Mouse (Mus musculus): Measurements from ENCODE around the gene Camta1.
"Not testable (repeated sequence)": the region's sequence is repeated elsewhere in the genome, so short reads cannot be mapped to it uniquely, and the experiment has no call there.

Camta1 gene

DNA sequence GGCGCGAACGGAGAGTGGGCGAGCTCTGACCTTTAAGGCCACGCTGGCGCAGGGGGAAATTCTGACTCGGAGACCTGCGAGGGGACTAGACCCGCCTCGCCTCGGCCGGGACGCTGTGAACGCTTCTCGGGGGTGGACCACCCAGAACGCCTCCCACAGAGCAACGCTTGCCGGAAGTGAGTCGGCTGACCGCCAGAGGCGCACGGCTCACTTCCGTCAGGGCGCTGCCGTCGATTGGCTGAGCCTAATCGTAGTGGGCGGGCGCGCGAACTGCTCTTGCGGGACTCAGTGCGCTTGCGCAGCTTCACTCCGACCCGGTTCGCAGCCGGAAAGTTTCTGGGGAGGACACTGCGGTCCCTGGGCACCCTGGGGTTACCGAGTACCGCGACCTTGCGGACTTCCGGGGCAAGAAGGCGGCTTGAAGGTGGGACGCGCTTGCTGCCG lies 947.4 kb downstream of the Camta1 start, which contains the start of the genes Park7 and Tnfrsf9:
Gene Park7 (minus strand): TSS at position 148 of the 444 bp plus-strand sequence.
Gene Tnfrsf9 (plus strand): TSS at position 273 of the 444 bp plus-strand sequence.
- DNase-seq, result peak; percentile 98

DNA sequence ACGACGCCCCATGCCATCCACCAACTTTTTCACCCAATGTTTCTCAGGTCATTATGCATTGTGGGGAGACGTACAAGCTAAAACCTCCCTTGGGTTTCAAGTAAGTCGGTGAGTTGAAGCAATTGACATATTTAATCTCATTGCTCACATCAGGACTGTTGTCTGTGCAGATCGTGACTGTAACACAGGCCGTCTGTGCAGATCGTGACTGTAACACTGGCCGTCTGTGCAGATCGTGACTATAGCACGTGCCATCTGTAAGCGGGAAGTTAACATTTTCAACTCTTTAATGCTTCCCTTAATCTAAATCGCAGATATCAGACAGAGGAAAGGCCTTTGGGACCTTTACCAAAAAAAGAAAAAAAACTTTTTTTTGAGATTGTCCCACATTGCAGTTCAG lies 947.9 kb downstream of the Camta1 start:
- no peak for DNase-seq

DNA sequence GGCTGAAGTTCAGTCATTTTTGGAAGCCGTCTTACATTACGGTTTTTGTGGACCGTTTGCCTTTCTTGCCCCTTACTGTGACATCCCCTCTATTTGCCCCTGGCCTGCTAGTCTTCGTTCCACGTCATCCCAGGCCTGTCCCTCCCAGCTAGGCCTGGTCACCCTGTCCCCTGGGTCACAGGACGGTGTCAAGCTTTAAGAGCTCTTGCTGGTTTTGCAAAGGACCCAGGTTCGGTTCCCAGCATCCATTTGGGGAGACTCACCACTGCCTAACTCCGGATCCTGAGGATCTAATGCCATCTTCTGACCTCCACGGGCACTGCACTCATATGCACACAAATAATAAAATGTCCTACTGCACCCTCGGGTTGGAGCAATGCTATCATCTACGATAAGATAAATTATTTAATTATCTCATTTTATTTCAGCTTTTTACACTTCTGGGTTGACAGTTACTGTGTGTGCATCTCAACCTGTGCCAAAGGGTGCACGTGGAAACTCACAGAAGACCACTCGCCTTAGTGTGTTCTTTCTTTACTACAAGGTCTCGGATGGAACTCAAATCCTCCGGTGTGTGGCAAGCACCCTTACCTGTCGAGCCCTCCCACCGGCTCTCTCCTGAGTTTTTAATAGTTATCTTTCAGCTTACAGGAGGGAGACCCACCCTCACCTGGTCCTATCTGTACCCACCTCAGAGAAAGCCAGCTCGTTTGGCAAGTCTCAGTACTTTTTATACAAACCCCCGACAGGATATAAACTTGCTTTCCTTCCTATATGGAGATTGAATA lies 951.3 kb downstream of the Camta1 start:
- no peak for DNase-seq

DNA sequence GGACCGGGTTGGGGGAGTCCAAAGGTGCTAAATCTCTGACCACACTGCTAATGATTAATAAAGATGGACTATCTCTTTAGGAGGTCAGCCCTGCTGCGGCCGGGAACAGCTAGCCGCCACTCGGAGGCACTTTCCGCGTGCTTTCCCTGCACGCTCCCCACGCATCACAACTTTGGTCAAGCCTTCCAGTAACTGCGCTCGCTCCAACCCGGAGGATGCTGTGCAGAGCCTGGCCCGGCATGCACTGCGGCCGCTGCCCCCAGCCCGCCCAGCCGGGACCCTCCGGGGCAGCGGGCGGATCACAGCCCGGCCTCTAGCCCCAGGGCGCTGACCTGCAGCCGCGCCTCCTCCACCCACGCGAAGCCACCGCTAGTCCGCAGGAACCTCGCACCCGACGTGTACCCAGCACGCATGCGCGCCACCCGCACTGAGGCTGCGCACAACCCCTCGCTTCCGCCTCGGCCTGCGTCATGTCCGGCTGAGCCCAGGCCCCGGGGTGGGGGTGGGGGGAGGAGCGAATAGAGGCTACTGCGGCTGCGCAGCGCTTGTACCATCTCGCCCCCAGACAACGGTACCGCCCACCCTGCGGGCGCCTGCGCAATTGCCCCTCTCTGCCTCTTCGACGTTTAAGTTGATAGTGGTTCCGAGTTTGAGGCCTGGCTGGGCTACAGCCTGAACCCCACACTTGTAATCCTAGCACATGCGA lies 952.1 kb downstream of the Camta1 start:
- peak; percentile 99 for DNase-seq

DNA sequence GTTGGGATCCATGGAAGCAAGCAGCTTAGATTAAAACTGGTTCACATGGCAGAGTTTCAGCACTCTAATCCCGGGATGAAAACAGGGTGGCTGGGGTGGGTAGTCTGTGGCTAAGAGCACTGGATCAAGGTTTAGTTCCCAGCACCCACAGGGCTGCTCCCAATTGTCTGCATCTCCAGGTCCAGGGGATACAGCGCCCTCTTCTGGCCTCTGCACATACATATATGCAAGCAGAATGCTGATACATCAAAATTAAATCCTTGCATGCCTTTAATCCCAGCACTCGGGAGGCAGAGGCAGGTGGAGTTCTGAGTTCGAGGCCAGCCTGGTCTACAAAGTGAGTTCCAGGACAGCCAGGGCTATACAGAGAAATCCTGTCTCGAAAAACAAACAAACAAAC lies 953.2 kb downstream of the Camta1 start:
- DNase-seq, result not testable (repeated sequence)

DNA sequence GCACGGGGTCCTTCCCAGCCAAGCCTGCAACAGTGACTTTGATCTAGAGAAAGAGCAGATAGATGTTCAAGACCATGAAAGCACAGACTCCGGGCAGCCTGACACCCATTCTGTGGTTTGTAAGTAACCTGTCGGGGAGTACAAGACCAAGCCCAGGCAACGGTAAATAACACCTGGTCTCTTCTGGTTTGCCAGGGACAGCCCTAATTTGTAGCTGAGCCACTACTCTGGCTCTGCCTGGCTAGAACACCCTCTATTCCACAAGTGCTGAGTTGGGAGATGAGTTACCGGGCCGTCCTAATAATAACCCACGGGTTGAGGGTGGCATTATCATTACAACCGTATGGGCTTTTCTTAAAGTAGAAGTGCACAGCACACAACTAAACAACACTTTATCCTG lies 954.6 kb downstream of the Camta1 start:
- no peak for DNase-seq

DNA sequence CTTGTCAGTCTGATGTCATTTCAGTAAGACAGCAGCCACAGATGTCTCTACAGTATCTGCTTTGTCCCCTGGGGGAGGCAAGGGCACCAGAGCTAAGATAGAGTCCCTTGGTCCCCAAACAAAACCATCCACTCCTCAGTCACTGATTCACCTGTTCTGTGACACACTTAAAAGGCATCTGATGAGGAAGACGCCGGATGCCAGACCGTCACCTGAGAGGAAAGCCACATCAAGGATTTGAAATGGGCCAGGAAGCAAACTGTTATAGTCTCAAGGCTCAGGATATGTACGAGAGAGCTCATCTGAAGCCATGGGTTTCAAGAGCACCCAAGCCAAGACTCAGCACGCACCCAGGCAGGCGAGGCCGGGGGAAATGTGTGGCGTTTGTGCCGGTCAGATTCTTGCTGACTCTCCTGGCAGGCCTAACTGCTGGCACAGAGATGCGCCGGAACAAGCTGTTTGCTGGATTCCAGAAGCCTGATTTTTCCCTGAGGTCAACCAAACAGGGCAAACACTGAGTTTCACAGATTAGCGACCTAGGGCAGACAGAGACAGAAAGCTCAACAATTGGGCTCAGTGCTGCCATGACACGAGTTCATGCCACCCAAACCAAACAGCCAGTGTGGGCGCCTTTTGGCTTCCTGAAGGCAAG lies 958.5 kb downstream of the Camta1 start:
- DNase-seq, result no peak

DNA sequence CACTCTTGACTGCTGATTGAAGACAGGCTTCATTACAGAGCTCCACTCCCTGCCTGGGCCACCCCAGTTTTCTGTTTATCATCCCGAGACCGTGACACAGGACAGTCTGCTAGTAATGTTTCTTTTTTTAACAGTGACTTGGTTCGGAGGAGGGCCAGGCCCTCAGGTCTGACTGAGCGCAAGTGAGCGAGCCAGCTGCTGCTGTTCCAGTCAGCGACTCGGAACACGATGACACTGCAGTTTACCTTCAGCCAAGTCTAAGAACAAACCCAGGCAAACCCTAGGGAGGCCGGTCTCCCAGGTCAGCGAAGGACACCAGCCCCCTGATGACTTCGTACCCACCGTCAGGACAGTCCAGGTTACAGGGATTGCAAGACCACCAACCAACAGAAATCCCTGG lies 959.6 kb downstream of the Camta1 start:
- no peak for DNase-seq

DNA sequence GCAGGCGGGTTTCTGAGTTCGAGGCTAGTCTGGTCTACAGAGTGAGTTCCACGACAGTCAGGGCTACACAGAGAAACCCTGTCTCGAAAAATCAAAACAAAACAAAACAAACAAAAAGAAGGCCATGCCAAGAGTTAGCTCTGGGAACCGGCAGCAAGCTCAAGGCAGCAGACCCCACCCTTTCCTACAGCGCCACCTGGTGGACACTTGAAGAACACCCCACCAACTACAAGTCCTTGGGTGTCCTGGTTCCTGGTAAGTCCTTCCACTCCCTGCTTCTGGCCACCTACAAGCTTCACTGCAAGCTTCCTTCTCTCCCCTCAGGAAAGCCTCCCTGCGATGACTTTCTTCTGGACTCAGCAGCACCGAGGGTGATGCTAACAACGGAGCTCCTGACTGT lies 960.0 kb downstream of the Camta1 start:
- peak; percentile 73 to 84 for DNase-seq

DNA sequence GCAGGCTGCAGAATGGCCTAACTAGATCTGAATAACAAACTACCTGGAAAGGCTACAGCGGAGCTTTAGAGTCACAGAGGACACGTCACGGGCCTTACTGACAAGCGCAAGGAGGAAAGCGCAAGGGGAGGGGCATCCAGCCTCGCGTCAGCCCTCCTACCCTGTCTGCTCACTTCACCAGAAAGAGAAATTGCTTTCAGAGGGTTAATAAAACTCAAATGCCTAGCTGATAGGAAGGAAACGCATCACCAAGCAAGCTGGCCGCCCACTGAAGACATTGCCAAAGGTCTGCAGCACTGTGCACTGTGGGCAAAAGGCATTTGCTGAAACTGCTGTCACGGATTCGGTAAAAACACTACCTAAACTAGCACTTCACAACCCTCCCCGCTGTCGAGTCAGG lies 961.2 kb downstream of the Camta1 start:
- no peak for DNase-seq

DNA sequence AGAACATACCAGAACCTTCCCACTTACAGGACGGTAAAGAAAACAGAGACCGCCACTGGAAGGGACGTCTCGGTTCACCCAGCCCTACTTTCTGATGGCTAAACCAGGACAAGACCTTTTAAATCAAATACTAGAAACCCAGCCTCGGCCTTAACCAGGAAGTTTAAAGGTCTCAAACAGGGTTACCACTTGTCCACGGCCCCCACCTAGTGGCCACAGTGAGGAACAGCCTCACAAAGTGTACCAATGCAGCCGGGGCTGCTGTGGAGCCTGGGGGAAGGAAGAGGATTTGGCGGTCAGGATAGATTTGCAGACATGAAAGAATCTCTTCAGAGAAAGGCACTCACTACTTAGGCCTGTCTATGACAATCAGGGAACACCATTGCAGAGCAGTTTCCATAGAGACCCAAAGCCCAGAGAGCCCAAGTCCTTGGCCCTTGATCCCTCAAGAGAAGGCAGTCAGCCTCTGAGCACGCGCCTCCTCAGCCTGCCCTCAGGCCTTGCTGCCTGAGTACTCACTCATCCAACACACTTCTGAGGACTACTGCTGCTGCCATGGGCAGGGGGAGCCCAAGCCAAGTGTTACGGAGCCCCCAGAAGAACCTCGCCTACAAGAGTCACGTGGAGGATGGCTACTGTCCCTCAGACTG lies 962.8 kb downstream of the Camta1 start:
- peak; percentile 66 to 82 for DNase-seq

DNA sequence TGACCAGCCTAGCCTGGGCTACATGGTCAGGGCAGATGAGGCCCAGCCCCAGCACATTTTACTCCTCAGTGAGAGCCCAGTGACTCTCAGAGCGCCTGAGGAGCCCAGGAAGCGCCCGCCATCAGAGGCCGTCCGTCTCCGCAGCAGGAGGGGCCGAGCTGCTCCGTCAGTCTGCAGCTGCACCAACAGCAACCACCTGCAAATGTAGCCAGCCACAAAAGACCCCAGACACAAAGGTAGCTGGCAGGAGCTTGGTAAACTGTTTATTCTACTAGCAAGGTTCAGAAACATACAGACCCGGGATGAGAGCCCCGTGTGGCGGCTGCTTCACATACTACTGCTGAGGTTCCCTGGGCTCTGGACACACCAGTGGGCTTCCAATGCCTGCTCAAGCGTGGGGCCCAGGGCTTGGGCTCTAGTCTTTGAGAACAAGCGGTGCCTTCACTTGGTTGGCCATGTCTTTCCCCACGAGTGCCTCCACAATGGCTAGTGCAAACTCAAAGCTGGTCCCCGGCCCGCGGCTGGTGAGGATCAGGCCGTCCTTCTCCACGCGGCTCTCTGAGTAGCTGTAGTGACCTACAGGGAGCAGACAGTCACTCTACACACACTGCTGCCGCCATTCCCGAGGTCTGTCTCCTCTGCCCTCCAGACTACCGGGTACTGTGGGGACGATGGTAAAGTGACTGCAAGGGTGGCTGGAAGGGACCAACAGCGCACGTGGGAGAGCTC lies 964.6 kb downstream of the Camta1 start:
- no peak for DNase-seq

DNA sequence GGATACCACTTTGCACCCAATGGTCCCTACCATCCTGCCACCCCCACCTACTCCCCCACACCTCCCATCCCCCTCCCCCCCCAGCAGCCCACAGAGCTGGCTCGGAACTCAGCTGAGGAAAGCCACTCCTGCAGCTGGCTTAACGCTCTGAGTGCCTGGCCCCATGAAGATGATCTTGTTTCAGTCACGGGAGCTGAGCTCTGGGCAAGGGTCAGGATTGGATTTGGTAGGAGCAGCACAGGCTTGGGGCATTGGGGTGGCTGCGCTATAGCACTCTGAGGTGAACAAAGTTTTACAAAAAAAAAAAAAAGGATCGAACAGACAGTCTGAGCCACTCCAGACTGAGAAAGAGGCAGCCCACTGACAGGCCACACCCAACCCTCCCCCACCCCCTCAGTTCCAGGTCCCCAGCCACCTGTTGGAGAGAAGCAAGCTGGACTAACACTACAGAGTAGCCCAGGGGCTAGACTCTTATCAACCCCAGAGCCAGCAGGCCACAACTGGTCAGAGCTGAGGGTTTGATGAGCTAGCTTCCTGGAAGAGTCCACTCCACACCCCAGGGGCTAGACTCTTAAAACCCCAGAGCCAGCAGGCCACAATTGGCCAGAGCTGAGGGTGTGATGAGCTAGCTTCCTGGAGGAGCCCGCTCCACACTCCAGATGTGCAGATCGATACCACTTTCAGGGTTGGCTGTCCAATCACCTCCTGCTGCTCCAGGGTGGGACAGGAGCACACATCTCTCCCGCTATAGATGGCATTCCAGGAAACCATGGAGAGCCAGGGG lies 966.8 kb downstream of the Camta1 start:
- no peak for DNase-seq

DNA sequence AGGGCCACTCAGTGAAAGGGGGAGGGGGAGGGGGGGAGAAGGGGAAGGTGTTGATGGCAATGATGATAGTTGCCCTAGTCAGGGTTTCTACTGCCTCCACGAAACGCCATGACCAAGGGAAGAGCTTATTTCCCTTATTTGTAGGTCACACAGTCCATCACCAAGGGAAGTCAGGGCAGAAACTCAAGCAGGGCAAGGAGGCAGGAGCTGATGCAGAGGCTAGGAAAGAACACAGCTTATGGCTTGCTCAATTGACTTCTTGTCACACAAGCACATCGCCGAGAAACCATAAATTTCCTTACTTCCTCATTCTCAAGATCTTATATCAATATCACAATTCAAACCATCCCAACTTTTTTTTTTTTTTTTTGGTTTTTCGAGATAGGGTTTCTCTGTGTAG lies 970.4 kb downstream of the Camta1 start:
- DNase-seq, result no peak

DNA sequence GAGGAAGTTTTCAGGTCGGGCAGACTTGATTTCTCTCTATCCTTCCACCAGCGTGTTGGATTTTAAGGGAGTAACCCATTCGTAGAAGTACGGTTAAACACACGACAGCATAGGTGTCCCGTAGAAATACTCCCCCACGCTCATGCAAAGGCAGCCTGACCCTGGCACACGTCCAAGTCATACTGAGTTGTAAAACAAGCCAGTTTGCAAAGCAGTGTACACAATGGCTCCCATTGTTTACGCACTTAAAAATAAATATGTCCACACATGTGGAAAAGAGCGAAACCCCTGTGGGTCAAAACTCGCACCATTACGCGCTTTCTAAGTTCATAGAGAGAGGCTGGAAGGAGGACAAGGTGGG lies 971.7 kb downstream of the Camta1 start:
- DNase-seq, result peak; percentile 39 to 49

DNA sequence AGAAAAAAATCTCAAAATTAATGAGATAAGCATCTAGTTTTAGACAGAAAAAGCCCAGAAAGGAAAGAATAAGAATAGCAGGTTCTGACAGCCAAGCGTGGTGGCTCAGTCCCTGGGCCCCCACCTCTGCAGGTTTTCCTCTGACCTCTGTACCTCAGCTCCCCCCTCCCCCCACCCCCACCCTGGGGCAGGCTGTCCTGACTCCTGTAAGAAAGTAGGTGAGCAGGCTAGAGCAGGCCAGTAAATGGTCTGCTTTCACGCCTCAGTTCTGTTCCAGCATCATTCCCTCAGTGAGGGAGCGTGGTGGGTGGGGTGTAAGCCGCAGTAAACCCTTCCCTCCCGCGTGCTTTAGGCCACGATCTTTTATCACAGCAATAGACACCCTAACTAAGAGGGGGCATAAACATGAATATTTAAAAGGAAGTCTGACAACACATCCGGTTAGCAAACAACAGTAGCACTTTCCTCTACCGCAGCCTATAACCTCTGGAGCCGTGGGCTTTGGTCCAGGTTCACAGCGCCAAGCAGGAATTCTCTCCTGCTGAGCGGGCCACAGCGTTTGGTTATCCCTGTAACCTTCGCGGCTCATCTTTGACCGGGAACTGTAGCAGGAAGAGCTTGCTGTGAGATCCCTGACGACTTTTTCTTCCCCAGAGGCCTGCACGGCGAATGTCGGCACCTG lies 972.3 kb downstream of the Camta1 start:
- no peak for DNase-seq

DNA sequence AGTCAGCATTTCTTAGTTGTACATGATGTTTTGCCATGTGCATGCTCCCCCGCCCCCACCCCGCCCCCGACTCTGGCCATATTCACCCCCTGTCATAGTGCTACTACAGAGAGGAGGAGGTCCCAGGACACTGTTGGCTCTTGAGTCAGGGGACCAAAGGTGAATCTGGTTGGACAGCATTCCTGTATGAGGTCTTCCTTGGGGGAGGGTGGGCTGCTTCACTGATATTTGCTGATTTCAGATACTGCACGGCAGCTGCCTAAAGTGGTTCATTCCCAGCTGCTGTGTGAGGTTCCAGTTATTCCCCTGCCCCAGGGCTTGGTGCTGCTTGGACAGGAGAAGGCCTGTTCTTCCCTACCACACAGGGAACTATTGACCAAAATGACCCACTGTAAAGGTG lies 973.2 kb downstream of the Camta1 start:
- no peak for DNase-seq

DNA sequence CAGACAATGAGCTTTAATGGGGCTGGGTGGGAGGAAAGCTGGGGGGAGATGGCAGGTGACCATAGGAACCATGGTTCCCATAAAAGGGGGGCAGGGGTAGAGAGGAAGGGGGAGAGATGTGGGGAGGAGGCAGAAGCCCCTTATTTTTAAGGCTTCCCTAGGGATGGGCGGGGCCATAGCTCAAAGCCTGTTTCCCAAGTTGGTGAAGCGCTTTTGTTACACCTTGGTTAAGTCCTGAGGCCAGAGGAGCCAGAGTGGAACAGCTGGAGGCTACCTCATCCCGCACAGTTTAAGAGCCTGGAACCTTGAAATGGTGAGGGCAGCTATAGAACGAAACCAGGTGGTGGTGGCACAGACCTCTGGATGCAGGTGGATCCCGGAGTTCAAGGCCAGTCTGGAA lies 973.8 kb downstream of the Camta1 start:
- DNase-seq, result no peak

DNA sequence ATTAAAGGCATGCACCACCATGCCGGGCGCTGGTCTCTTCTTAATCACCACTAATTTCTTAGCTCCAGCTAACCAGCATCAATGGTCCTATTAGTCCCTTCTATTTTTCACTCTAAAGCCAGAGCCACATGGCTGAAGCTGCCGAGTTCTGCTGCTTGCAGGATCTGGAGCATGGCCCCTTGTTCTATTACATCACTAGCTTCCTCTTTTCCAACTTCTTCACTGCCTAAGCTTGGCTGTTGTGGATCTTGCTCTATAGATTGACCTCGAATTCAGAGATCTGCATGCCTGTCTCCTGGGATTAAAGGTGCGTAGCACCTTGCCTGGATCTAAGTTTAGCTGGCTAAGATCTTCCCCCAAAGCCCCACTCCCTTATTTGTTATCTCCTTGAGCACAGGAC lies 979.0 kb downstream of the Camta1 start:
- no peak for DNase-seq

DNA sequence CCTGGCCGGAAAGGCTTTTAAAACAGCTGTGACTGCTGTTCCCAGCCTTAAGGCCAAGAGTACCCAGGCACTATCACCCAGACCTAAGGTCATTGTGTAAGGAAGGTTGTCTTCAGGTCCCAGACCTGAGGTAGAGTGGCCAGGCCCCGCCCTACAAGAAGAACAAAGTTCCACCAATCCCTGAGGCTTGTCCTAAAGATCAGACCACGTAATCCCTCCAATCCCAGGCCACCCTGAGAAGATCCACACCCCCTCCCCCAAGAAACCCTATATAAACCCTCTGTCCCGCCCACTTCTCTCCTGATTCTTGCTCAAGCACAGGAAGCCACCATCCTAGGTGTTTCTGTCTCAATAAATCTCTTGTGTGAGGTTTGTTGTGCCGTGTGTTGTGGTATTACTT lies 981.3 kb downstream of the Camta1 start:
- no peak for DNase-seq

DNA sequence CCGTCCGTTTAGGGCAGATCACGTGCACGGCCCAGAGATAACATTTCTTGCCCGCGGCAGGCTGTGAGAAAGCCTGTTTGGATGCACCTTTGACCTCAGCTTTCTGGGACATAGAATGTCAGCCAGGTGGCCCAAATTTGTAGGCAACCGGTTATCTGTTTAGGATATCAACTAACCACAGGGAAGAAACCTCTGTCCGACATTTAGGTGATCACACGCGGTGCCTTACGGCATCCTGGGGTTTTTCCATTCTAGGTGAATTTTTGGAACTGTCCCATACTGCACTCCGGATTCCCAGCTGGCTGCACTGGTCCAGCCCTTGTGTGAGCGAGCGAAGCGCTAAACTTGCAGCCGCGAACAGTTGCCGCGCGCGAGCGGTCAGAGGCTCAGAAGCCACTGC lies 982.0 kb downstream of the Camta1 start:
- DNase-seq, result no peak
